Mouse (Mus musculus) myocyte (in vitro differentiated cells): ENCODE data around the gene Gm11541. TPM values are rescaled to one million over a fixed set of nuclear protein-coding genes. Genes with fewer than 3 reads are reported as not detected.

ENCODE experiments used
- H3K27me3 ChIP-seq: one replicate; pipeline ENCODE4 v1.6.1; 2011; ENCODE audit not compliant: control insufficient read depth, insufficient read depth, insufficient read length
- H3K36me3 ChIP-seq: one replicate; pipeline ENCODE4 v1.6.1; 2011; ENCODE audit not compliant: control insufficient read depth, insufficient read depth
- H3K4me2 ChIP-seq: one replicate; pipeline ENCODE4 v1.6.1; 2011; ENCODE audit warnings: low read depth, control low read depth
- H3K4me3 ChIP-seq: one replicate; pipeline ENCODE4 v1.5.1; 2011; ENCODE audit warnings: mild to moderate bottlenecking, control low read depth, moderate library complexity
- H3K79me2 ChIP-seq: one replicate; pipeline ENCODE4 v1.6.1; 2011; ENCODE audit not compliant: control insufficient read depth, insufficient read depth
- H3ac ChIP-seq: one replicate; pipeline ENCODE4 v1.6.1; 2011; ENCODE audit not compliant: control insufficient read depth, insufficient read length
- CEBPB ChIP-seq: IDR thresholded peaks from 2 replicates; pipeline ENCODE4 v1.6.1; 2011; ENCODE audit warnings: mild to moderate bottlenecking, moderate library complexity; ENCODE audit not compliant: poor library complexity, insufficient read depth, severe bottlenecking
- E2F4 ChIP-seq: IDR thresholded peaks from one replicate; pipeline ENCODE4 v1.6.1; 2011; ENCODE audit warnings: mild to moderate bottlenecking, control low read depth, moderate library complexity; ENCODE audit not compliant: insufficient read depth
- MAX ChIP-seq: IDR thresholded peaks from one replicate; pipeline ENCODE4 v1.6.1; 2011; ENCODE audit warnings: low read depth, mild to moderate bottlenecking, control low read depth
- MYOD1 ChIP-seq, 3 experiments: IDR thresholded peaks; one replicate each; pipeline ENCODE4 v1.6.1; 2011; ENCODE audit warnings: control low read depth in 2 of 3, low read depth in 2 of 3, mild to moderate bottlenecking in 2 of 3, moderate library complexity in 1 of 3; ENCODE audit not compliant: insufficient read length in 2 of 3, control insufficient read depth in 1 of 3
- MYOG ChIP-seq, 3 experiments: IDR thresholded peaks; one replicate each; pipeline ENCODE4 v1.6.1; 2011; ENCODE audit warnings: control low read depth in 2 of 3, low read depth in 2 of 3, mild to moderate bottlenecking in 2 of 3; ENCODE audit not compliant: insufficient read length in 2 of 3, control insufficient read depth in 1 of 3, insufficient read depth in 1 of 3
- POLR2A ChIP-seq: IDR thresholded peaks from one replicate; pipeline ENCODE4 v1.6.1; 2011; ENCODE audit warnings: low read depth, mild to moderate bottlenecking, control low read depth, moderate library complexity; ENCODE audit not compliant: insufficient read length
- POLR2AphosphoS2 ChIP-seq: IDR thresholded peaks from one replicate; pipeline ENCODE4 v1.6.1; 2011; ENCODE audit warnings: low read depth, control low read depth; ENCODE audit not compliant: insufficient read length
- REST ChIP-seq: IDR thresholded peaks from one replicate; pipeline ENCODE4 v1.6.1; 2011; ENCODE audit warnings: mild to moderate bottlenecking, control low read depth, moderate library complexity; ENCODE audit not compliant: insufficient read depth, insufficient read length
- SRF ChIP-seq: IDR thresholded peaks from one replicate; pipeline ENCODE4 v1.6.1; 2011; ENCODE audit warnings: low read depth; ENCODE audit not compliant: control insufficient read depth, insufficient read length
- TCF12 ChIP-seq: IDR thresholded peaks from one replicate; pipeline ENCODE4 v1.6.1; 2011; ENCODE audit warnings: mild to moderate bottlenecking, control low read depth; ENCODE audit not compliant: poor library complexity, insufficient read depth, severe bottlenecking
- TCF3 ChIP-seq: IDR thresholded peaks from one replicate; pipeline ENCODE4 v1.6.1; 2011; ENCODE audit warnings: low read depth, control low read depth; ENCODE audit not compliant: insufficient read length
- USF1 ChIP-seq: IDR thresholded peaks from one replicate; pipeline ENCODE4 v1.6.1; 2011; ENCODE audit warnings: low read depth, mild to moderate bottlenecking, control low read depth, moderate library complexity
- polyA plus RNA-seq: library from polyadenylated mRNA; unstranded; fragments of >200 nt; fragmentation: generic; extraction: Trizol; gene quantifications from one replicate; pipeline ENCODE4 v1.2.1, GENCODE M21; 2012; ENCODE audit warnings: missing spikeins

Gm11541 gene
- polyA plus RNA-seq, 1 experiment: not detected

GRCm38 (mm10) chr11:94731229-94731628 lies 26.9 kb upstream of the Gm11541 start:
- Histone ChIP-seq H3ac (no peak overlapping the region), H3K36me3 (no peaks in the 10 kb centered on the region), H3K4me2 (no peak overlapping the region), H3K27me3 (peaks cover 9% of the 10 kb centered on the region), H3K79me2 (no peaks in the 10 kb centered on the region), H3K4me3 (no peak overlapping the region)
- no peak for TF ChIP-seq CEBPB
- TF ChIP-seq E2F4: no peak
- no peak for TF ChIP-seq USF1
- no peak for TF ChIP-seq MAX
- TF ChIP-seq SRF: no peak
- no peak for TF ChIP-seq POLR2A
- TF ChIP-seq TCF3: no peak
- TF ChIP-seq TCF12: no peak
- TF ChIP-seq POLR2AphosphoS2: no peak
- TF ChIP-seq MYOD1 (IDR thresholded peaks at IDR 0.05; ENCODE audit: control insufficient read depth in 1 of 3, insufficient read length in 2 of 3, low read depth in 2 of 3): no peak
- no peak for TF ChIP-seq REST
- TF ChIP-seq MYOG (IDR thresholded peaks at IDR 0.05; ENCODE audit: control insufficient read depth in 1 of 3, insufficient read depth in 1 of 3, insufficient read length in 2 of 3, low read depth in 2 of 3): no peak

- TF ChIP-seq SRF: no peak
- no peak for TF ChIP-seq MAX
- no peak for TF ChIP-seq USF1
- no peak for TF ChIP-seq E2F4
- no peak for TF ChIP-seq POLR2AphosphoS2
- no peak for TF ChIP-seq TCF12
- no peak for TF ChIP-seq MYOG (IDR thresholded peaks at IDR 0.05; ENCODE audit: control insufficient read depth in 1 of 3, insufficient read depth in 1 of 3, insufficient read length in 2 of 3, low read depth in 2 of 3)
- no peak for TF ChIP-seq MYOD1 (IDR thresholded peaks at IDR 0.05; ENCODE audit: control insufficient read depth in 1 of 3, insufficient read length in 2 of 3, low read depth in 2 of 3)
- no peak for TF ChIP-seq POLR2A
- no peak for TF ChIP-seq TCF3
- TF ChIP-seq CEBPB: no peak
- no peak for TF ChIP-seq REST
- Histone ChIP-seq H3K27me3 (peaks cover 4% of the 10 kb centered on the region), H3K36me3 (no peaks in the 10 kb centered on the region), H3ac (no peak overlapping the region), H3K79me2 (no peaks in the 10 kb centered on the region), H3K4me3 (no peak overlapping the region), H3K4me2 (no peak overlapping the region)
Observed at GRCm38 (mm10) chr11:94730261-94730660, 26.0 kb upstream of the Gm11541 start.

- H3K36me3 ChIP-seq: no peaks in the 10 kb centered on the region
- no peaks in the 10 kb centered on the region for H3K79me2 ChIP-seq
- H3K4me2 ChIP-seq: no peak overlapping the region
- no peak overlapping the region for H3K4me3 ChIP-seq
- H3ac ChIP-seq: no peak overlapping the region
- TF ChIP-seq REST: no peak
- TF ChIP-seq MYOD1 (IDR thresholded peaks at IDR 0.05; ENCODE audit: control insufficient read depth in 1 of 3, insufficient read length in 2 of 3, low read depth in 2 of 3): no peak
- TF ChIP-seq CEBPB: no peak
- TF ChIP-seq MAX: no peak
- TF ChIP-seq POLR2A: no peak
- no peak for TF ChIP-seq TCF12
- TF ChIP-seq USF1: no peak
- no peak for TF ChIP-seq TCF3
- no peak for TF ChIP-seq POLR2AphosphoS2
- TF ChIP-seq SRF: no peak
- TF ChIP-seq MYOG (IDR thresholded peaks at IDR 0.05; ENCODE audit: control insufficient read depth in 1 of 3, insufficient read depth in 1 of 3, insufficient read length in 2 of 3, low read depth in 2 of 3): no peak
- TF ChIP-seq E2F4: no peak
- peaks cover 4% of the 10 kb centered on the region for H3K27me3 ChIP-seq
Observed at GRCm38 (mm10) chr11:94729565-94729964, 25.3 kb upstream of the Gm11541 start.

- H3K36me3 ChIP-seq: no peaks in the 10 kb centered on the region
- H3ac ChIP-seq: no peak overlapping the region
- TF ChIP-seq SRF: no peak
- no peak for TF ChIP-seq POLR2AphosphoS2
- TF ChIP-seq USF1: peak; percentile 50
- no peak for TF ChIP-seq MYOG (IDR thresholded peaks at IDR 0.05; ENCODE audit: control insufficient read depth in 1 of 3, insufficient read depth in 1 of 3, insufficient read length in 2 of 3, low read depth in 2 of 3)
- TF ChIP-seq CEBPB: no peak
- TF ChIP-seq TCF3: no peak
- H3K27me3 ChIP-seq: peaks cover 4% of the 10 kb centered on the region
- no peak overlapping the region for H3K4me2 ChIP-seq
- H3K4me3 ChIP-seq: no peak overlapping the region
- H3K79me2 ChIP-seq: no peaks in the 10 kb centered on the region
Observed at GRCm38 (mm10) chr11:94728545-94728944, 24.2 kb upstream of the Gm11541 start.

GRCm38 (mm10) chr11:94727306-94727705 lies 23.0 kb upstream of the Gm11541 start:
- H3ac ChIP-seq: no peak overlapping the region
- H3K79me2 ChIP-seq: no peaks in the 10 kb centered on the region
- H3K4me2 ChIP-seq: no peak overlapping the region
- no peaks in the 10 kb centered on the region for H3K36me3 ChIP-seq
- H3K4me3 ChIP-seq: no peak overlapping the region
- TF ChIP-seq REST (no peak), SRF (no peak), E2F4 (no peak), CEBPB (no peak), POLR2AphosphoS2 (no peak), TCF12 (no peak), USF1 (no peak)
- H3K27me3 ChIP-seq: peaks cover 4% of the 10 kb centered on the region
